In the genomic region with DNA sequence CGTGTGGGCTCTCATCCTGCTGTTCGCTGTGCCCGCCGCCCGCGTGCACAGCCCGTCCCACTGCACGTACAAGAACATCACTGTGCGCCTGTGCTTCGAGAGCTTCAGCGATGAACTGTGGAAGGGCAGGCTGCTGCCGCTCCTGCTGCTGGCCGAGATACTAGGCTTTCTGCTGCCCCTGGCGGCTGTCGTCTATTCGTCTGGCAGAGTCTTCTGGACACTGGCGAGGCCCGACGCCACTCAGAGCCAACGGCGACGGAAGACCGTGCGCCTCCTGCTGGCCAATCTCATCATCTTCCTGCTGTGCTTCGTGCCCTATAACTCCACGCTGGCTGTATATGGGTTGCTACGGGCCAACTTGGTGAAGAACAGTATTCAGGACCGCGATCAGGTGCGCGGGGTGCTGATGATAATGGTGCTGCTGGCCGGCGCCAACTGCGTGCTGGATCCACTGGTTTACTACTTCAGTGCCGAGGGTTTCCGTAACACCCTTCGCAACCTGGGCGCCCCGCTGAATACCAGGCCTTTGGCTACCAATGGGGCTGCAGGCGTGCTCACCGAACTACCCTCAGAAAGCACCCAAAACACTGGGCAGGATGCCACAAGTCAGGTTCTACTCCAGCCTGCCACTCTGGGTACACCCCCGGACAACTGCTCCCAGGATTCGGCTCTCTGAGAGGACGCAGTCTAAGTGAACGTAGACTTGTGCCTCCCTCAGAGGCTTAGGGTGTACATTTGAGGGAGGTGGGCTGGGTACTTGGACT, we compare ENCODE assay signal across 7 mouse cellular contexts. TPM values are rescaled to one million over a fixed set of nuclear protein-coding genes. Genes with fewer than 3 reads are reported as not detected.
DNase-seq lines count a peak whose midpoint lies in the region; ATAC-seq and TF ChIP-seq lines count a peak whose summit lies in the region.

No protein-coding gene starts in this region.

- 22% methylated on average over 45 of the region's 45 CpGs for WGBS in midbrain, embryonic 10.5 days
- 22% methylated on average over 45 of the region's 45 CpGs for WGBS in stomach, embryonic 14.5 days

- H3K4me2 ChIP-seq in stomach, embryonic 14.5 days (replicated peaks; ENCODE audit: low read depth, low read length), result peak overlapping the region; percentile 74

- TF ChIP-seq CTCF in cortical plate, adult 2 months (IDR thresholded peaks at IDR 0.05; ENCODE audit: extremely low read depth, insufficient read depth, low read length), result peak; percentile 69

- no peak overlapping the region for H3K27ac ChIP-seq in cortical plate, adult 2 months (ENCODE audit: insufficient read depth, low read length)
- H3K27ac ChIP-seq in midbrain, embryonic 10.5 days (replicated peaks), result peak overlapping the region; percentile 88
- H3K27ac ChIP-seq in stomach, embryonic 14.5 days (ENCODE audit: low read length), result peak overlapping the region; percentile 61; the same call in 1 of the 2 replicates

- no peaks in the 10 kb centered on the region for H3K36me3 ChIP-seq in midbrain, embryonic 10.5 days
- no peaks in the 10 kb centered on the region for H3K36me3 ChIP-seq in stomach, embryonic 14.5 days (ENCODE audit: control insufficient read depth, insufficient read depth, low read length)

- no peaks in the 10 kb centered on the region for H3K9me3 ChIP-seq in midbrain, embryonic 10.5 days (replicated peaks)
- H3K9me3 ChIP-seq in stomach, embryonic 14.5 days (ENCODE audit: control insufficient read depth, low read depth, low read length), result no peaks in the 10 kb centered on the region

- intact Hi-C loops in left cerebral cortex, postnatal 14 days (cut with DNase I), result no loop called here

- H3K27me3 ChIP-seq in midbrain, embryonic 10.5 days (ENCODE audit: low read depth, poor library complexity, severe bottlenecking), result peaks cover 28% of the 10 kb centered on the region
- H3K27me3 ChIP-seq in stomach, embryonic 14.5 days (ENCODE audit: control insufficient read depth, insufficient read depth, low read length), result 0 out of 2 replicates have a peak, but pooled peaks cover 2% of the 10 kb centered on the region

- ATAC-seq in stomach, embryonic 14.5 days (ENCODE audit: insufficient number of reproducible peaks, insufficient read depth, low FRiP score, low read depth), result peak; percentile 87

- H3K9ac ChIP-seq in stomach, embryonic 14.5 days (replicated peaks; ENCODE audit: low read depth, low read length), result peak overlapping the region; percentile 40

- TF ChIP-seq POLR2A in cortical plate, adult 2 months (IDR thresholded peaks at IDR 0.05; ENCODE audit: extremely low read depth, insufficient read depth, low read length), result peak; percentile 77; the same call in 1 of the 2 replicates

- peak; percentile 92 to 94 for DNase-seq in adrenal gland, postnatal 36 days
- peak; percentile 94 for DNase-seq in gastrocnemius, postnatal 10 days
- DNase-seq in induced T-regulatory cell, adult 2 months (ENCODE audit: low read depth), result peak; percentile 13
- peak; percentile 86 to 97 for DNase-seq in left cerebral cortex, postnatal 14 days (ENCODE audit: low spot score in 2 of 2)
- peak; percentile 94 for DNase-seq in midbrain, embryonic 10.5 days (ENCODE audit: low spot score)

- peak overlapping the region; percentile 25 for H3K4me3 ChIP-seq in cortical plate, adult 2 months (ENCODE audit: insufficient read depth, low read length)
- peak overlapping the region; percentile 57 for H3K4me3 ChIP-seq in midbrain, embryonic 10.5 days
- H3K4me3 ChIP-seq in stomach, embryonic 14.5 days (ENCODE audit: low read depth, low read length), result peak overlapping the region; percentile 38

- no peaks in the 10 kb centered on the region; the same call in 1 of the 2 replicates for H3K4me1 ChIP-seq in cortical plate, adult 2 months (ENCODE audit: control insufficient read depth, insufficient read depth, low read length)
- peaks cover 26% of the 10 kb centered on the region for H3K4me1 ChIP-seq in midbrain, embryonic 10.5 days
- peaks cover 7% of the 10 kb centered on the region for H3K4me1 ChIP-seq in stomach, embryonic 14.5 days (ENCODE audit: control insufficient read depth, insufficient read depth, low read length)

RNA-seq across cellular contexts. Expression of a gene that starts 13.8 kb away (rescaled TPM):
- total RNA-seq in adrenal gland, postnatal 36 days (2021), result 100 to 1,000 TPM; 166 to 201 TPM
- 79.0 and 80.7 TPM in 2 replicates for polyA plus RNA-seq in cortical plate, adult 2 months (2012; rRNA removed)
- 100 to 1,000 TPM; 108 to 125 TPM for total RNA-seq in gastrocnemius, postnatal 10 days (2021)
- total RNA-seq in left cerebral cortex, postnatal 14 days (2021), result 100 to 1,000 TPM; 157 TPM
- polyA plus RNA-seq in midbrain, embryonic 10.5 days (2016; fragmentation: Nextera tagmentation; extraction: Ambion mirVana), result 90.7 and 103 TPM in 2 replicates
- 70.9 and 78.7 TPM in 2 replicates for polyA plus RNA-seq in stomach, embryonic 14.5 days (2014; fragmentation: Nextera tagmentation; extraction: Ambion mirVana)

RNA-seq across cellular contexts. Expression of a gene that starts 14.3 kb away (rescaled TPM):
- under 1 TPM; 0.40 to 0.60 TPM for total RNA-seq in adrenal gland, postnatal 36 days (2021)
- 1.0 and 1.3 TPM in 2 replicates for polyA plus RNA-seq in cortical plate, adult 2 months (2012; rRNA removed)
- total RNA-seq in gastrocnemius, postnatal 10 days (2021), result under 1 TPM; 0.16 to 0.41 TPM
- under 1 TPM; 0.40 to 0.66 TPM for total RNA-seq in left cerebral cortex, postnatal 14 days (2021)
- polyA plus RNA-seq in midbrain, embryonic 10.5 days (2016; fragmentation: Nextera tagmentation; extraction: Ambion mirVana), result 0.16 and 0.19 TPM in 2 replicates
- 1.2 and 2.1 TPM in 2 replicates for polyA plus RNA-seq in stomach, embryonic 14.5 days (2014; fragmentation: Nextera tagmentation; extraction: Ambion mirVana)

RNA-seq across cellular contexts. Expression of a gene that starts 32.5 kb away (rescaled TPM):
- 1 to 10 TPM; 6.9 to 7.1 TPM for total RNA-seq in adrenal gland, postnatal 36 days (2021)
- polyA plus RNA-seq in cortical plate, adult 2 months (2012; rRNA removed), result 17.3 and 19.4 TPM in 2 replicates
- total RNA-seq in gastrocnemius, postnatal 10 days (2021), result 1 to 10 TPM; 2.7 to 4.7 TPM
- 1 to 10 TPM; 5.7 to 9.0 TPM for total RNA-seq in left cerebral cortex, postnatal 14 days (2021)
- polyA plus RNA-seq in midbrain, embryonic 10.5 days (2016; fragmentation: Nextera tagmentation; extraction: Ambion mirVana), result 10.1 and 14.2 TPM in 2 replicates
- 15.8 and 18.6 TPM in 2 replicates for polyA plus RNA-seq in stomach, embryonic 14.5 days (2014; fragmentation: Nextera tagmentation; extraction: Ambion mirVana)

RNA-seq across cellular contexts. Expression of a gene that starts 42.4 kb away (rescaled TPM):
- total RNA-seq in adrenal gland, postnatal 36 days (2021), result 10 to 100 TPM; 54.4 to 79.5 TPM
- polyA plus RNA-seq in cortical plate, adult 2 months (2012; rRNA removed), result 69.7 and 78.6 TPM in 2 replicates
- total RNA-seq in gastrocnemius, postnatal 10 days (2021), result 10 to 100 TPM; 33.4 to 42.7 TPM
- 10 to 100 TPM; 60.8 to 61.1 TPM for total RNA-seq in left cerebral cortex, postnatal 14 days (2021)
- 121 and 149 TPM in 2 replicates for polyA plus RNA-seq in midbrain, embryonic 10.5 days (2016; fragmentation: Nextera tagmentation; extraction: Ambion mirVana)
- polyA plus RNA-seq in stomach, embryonic 14.5 days (2014; fragmentation: Nextera tagmentation; extraction: Ambion mirVana), result 118 and 119 TPM in 2 replicates

RNA-seq across cellular contexts. Expression of a gene that starts 49.7 kb away (rescaled TPM):
- total RNA-seq in adrenal gland, postnatal 36 days (2021), result 10 to 100 TPM; 39.5 to 64.3 TPM
- 20.0 and 21.5 TPM in 2 replicates for polyA plus RNA-seq in cortical plate, adult 2 months (2012; rRNA removed)
- 10 to 100 TPM; 16.0 to 21.1 TPM for total RNA-seq in gastrocnemius, postnatal 10 days (2021)
- total RNA-seq in left cerebral cortex, postnatal 14 days (2021), result 10 to 100 TPM; 28.8 to 32.3 TPM
- polyA plus RNA-seq in midbrain, embryonic 10.5 days (2016; fragmentation: Nextera tagmentation; extraction: Ambion mirVana), result 72.6 and 86.4 TPM in 2 replicates
- 52.3 and 55.4 TPM in 2 replicates for polyA plus RNA-seq in stomach, embryonic 14.5 days (2014; fragmentation: Nextera tagmentation; extraction: Ambion mirVana)

Comparison
In these comparisons a context has a peak if more than half of its experiments do, and no peak if none do; other contexts are left out.
1. DNase-seq: peak in every context shown above with its lines; median percentile 94 in gastrocnemius, postnatal 10 days; 94 in midbrain, embryonic 10.5 days; 93 in adrenal gland, postnatal 36 days; 92 in left cerebral cortex, postnatal 14 days; 13 in induced T-regulatory cell, adult 2 months.